Mouse (Mus musculus): ENCODE measurements around the gene Riok1. TPM values are rescaled to one million over a fixed set of nuclear protein-coding genes. Genes with fewer than 3 reads are reported as not detected.

Gene Riok1
- polyA plus RNA-seq, 1 experiment from 2014 or later: 24.5 TPM

- ChIA-PET POLR2A (no interaction called here), CTCF (no interaction called here)
- peak; percentile 75 for TF ChIP-seq CTCF (IDR thresholded peaks at IDR 0.05)
- peak; percentile 51 for DNase-seq (ENCODE audit: low read depth, low spot score)
- peak; percentile 60 for ATAC-seq
- in situ Hi-C loops (cut with MboI; ENCODE audit: low pct_unique_long_range_greater_than_20kb): loop anchor here (5.0 to 10.0 kb wide), 3 partner anchors 132 to 532 kb away; no protein-coding TSS in a partner anchor
- H3K27me3 ChIP-seq: no peaks in the 10 kb centered on the region
Observed at GRCm38 (mm10) chr13:38064854-38065663, 28.3 kb downstream of the Riok1 start.

GRCm38 (mm10) chr13:38070945-38071344, 34.1 kb downstream of the Riok1 start:
- ChIA-PET CTCF (interaction anchor here (1.2 kb wide), 1 partner anchor 12 kb away, joined by 3 read pairs; no protein-coding TSS in a partner anchor), POLR2A (no interaction called here)
- no peaks in the 10 kb centered on the region for H3K27me3 ChIP-seq
- ATAC-seq (no peak), DNase-seq (ENCODE audit: low read depth, low spot score) (peak; percentile 19)
- in situ Hi-C loops (cut with MboI; ENCODE audit: low pct_unique_long_range_greater_than_20kb): no loop called here
- no peak for TF ChIP-seq CTCF (IDR thresholded peaks at IDR 0.05)

DNA sequence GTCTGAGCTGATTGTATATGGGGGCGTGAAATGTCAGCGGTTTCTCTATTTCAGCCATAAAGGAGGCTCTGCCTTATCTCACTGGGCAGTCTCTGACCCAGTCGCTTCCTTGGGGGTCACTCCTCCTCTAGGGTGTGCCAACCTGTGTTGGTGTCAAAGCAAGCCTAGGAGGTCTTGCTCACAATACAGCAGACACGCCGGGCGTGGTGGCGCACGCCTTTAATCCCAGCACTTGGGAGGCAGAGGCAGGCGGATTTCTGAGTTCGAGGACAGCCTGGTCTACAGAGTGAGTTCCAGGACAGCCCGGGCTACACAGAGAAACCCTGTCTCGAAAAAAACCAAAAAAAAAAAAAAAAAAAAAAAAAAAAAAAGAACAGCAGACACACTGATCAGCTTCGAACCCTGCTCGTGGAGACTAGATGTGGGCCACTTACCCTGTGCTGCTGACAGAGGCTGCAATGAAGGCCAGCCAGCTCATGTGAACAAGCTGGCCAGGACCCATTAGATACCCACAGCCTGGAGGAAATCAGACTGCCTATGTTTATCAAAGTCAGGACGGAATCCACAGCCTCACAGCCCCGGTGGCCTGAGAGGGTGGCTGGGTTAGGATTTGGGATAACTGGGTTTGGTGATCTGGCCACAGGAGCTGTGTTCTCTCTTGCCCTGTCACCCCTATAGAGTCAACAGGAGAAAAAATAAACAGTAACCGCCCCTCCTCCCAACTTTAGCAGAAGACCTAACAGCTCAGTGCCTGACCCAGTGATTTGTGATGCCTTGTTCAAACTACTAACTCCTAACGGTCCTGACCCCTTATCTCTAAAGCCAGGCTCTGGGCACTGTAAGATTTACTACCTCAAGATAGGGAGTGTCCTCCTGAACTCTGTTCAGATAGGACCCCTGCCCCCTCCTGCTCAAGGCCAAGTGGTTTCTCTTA, 36.8 kb downstream of the Riok1 start:
- POLR2A ChIA-PET: no interaction called here

DNA sequence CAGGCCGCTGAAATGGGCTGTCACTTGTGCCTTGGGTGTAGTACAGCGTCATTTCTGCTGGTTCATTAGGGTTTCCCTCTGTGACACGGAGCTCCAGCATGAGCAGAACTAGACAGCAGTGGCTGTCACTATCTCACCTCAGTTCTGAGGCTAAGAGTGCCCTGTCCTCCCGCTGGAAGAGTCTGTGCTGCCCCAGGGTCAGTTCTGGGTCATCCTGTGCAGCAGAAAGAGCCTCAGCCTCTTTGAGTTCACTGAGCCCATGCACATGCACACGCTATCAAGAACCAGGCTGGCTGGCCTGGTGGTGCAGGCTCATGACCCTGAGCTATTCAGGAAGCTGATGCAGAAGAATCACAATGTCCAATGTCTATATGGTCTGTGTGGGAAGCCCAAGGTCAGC, 37.6 kb downstream of the Riok1 start:
- CTCF ChIA-PET: no interaction called here

More for the DNA sequence above, 36.8 kb downstream of the Riok1 start:
- DNase-seq (ENCODE audit: low read depth, low spot score) (no peak), ATAC-seq (no peak)
- CTCF ChIA-PET: no interaction called here
- in situ Hi-C loops (cut with MboI; ENCODE audit: low pct_unique_long_range_greater_than_20kb): no loop called here
- no peaks in the 10 kb centered on the region for H3K27me3 ChIP-seq
- no peak for TF ChIP-seq CTCF (IDR thresholded peaks at IDR 0.05)

DNA sequence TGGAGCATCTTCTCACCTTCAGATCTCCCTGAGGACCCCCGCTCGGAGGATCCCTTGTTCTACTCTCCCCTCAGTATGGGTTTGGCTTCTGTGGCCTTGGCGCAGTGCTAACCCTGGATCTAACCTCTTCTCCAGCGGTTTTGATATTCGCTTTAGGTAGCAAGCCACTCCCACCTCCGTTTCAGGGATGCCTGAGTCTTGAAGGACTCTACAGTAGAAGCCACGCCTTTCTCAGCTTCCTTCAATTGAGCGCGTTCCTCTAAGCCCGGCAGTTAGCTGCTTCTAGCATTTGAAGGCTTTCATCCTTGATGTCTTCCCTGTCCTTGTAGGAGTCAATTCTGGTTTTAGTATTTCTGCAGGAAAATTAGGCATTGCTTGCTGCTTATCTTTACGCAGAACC, 40.3 kb downstream of the Riok1 start:
- DNase-seq (ENCODE audit: low read depth, low spot score): no peak
- in situ Hi-C loops (cut with MboI; ENCODE audit: low pct_unique_long_range_greater_than_20kb): no loop called here
- TF ChIP-seq CTCF (IDR thresholded peaks at IDR 0.05): no peak
- POLR2A ChIA-PET: no interaction called here
- no peaks in the 10 kb centered on the region for H3K27me3 ChIP-seq
- ATAC-seq: no peak
- CTCF ChIA-PET: no interaction called here

More for the DNA sequence above, 37.6 kb downstream of the Riok1 start:
- DNase-seq (ENCODE audit: low read depth, low spot score): no peak
- ATAC-seq: no peak
- in situ Hi-C loops (cut with MboI; ENCODE audit: low pct_unique_long_range_greater_than_20kb): no loop called here
- POLR2A ChIA-PET: interaction anchor here (0.6 kb wide), 1 partner anchor 1447 kb away, joined by 5 read pairs; no protein-coding TSS in a partner anchor
- H3K27me3 ChIP-seq: no peaks in the 10 kb centered on the region
- TF ChIP-seq CTCF (IDR thresholded peaks at IDR 0.05): no peak

DNA sequence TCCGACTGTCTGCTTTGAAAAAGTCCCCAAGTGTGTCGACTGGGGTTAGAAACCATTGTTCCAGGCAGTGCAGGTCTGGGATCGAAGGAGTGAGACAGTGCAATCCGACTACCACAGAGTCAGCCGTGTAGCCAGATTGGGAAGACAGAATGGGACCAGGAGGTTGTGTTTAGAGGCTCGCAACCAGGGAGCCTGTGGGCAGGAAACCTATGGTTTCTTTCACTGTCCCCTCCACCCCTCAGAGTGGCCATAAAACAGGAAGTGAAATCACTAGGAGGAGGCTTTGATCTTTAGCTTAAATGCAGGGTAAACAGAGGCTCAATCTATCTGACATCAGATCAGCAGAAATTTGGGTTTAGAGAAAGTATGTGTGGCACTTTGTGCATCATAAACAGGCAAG, 42.0 kb downstream of the Riok1 start:
- H3K27me3 ChIP-seq: no peaks in the 10 kb centered on the region
- POLR2A ChIA-PET: no interaction called here
- TF ChIP-seq CTCF (IDR thresholded peaks at IDR 0.05): no peak
- ATAC-seq (no peak), DNase-seq (ENCODE audit: low read depth, low spot score) (no peak)
- in situ Hi-C loops (cut with MboI; ENCODE audit: low pct_unique_long_range_greater_than_20kb): no loop called here
- CTCF ChIA-PET: no interaction called here

DNA sequence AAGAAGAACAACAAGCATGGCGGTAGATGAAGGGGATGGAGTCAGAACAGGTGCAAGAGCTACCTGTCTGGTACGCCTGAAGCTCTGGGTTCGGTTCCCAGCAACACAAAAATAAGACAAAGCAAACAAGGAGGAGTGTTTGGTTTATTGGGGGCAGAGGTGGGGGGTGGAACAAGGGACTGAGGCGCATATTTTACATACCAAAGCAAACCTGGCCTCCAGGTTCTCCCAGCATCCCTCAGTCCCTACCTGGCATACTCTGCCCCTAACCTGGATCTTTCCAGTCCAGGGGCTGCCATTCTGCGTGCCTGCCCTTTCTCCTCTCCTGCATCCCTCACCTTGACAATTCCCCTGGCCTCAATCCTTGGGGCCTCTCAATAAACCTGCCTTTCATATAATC, 42.6 kb downstream of the Riok1 start:
- DNase-seq (ENCODE audit: low read depth, low spot score) (no peak), ATAC-seq (no peak)
- ChIA-PET CTCF (no interaction called here), POLR2A (no interaction called here)
- no peaks in the 10 kb centered on the region for H3K27me3 ChIP-seq
- in situ Hi-C loops (cut with MboI; ENCODE audit: low pct_unique_long_range_greater_than_20kb): no loop called here
- TF ChIP-seq CTCF (IDR thresholded peaks at IDR 0.05): no peak

DNA sequence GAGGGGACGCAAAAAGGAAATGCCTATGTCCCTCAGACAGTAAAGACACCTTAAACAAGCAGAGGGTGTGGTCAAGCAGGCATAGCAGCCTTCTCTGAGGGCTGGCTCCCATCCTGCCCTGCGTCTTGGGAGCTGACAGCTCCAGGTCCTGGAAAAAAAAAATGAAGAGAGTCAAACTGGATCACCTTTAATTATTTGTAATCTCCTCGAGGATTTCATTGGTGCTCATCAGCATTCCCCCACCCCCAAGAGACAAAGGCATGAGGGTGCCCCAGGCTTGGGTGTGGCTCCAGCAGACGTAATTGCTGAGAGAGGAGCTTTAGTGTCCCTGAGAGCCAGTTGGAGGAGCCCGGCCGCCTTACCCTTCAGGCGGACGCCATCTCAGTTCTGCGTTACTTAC, 43.2 kb downstream of the Riok1 start:
- ChIA-PET CTCF (no interaction called here), POLR2A (no interaction called here)
- in situ Hi-C loops (cut with MboI; ENCODE audit: low pct_unique_long_range_greater_than_20kb): no loop called here
- H3K27me3 ChIP-seq: no peaks in the 10 kb centered on the region
- ATAC-seq (no peak), DNase-seq (ENCODE audit: low read depth, low spot score) (no peak)
- no peak for TF ChIP-seq CTCF (IDR thresholded peaks at IDR 0.05)

GRCm38 (mm10) chr13:38080725-38081124, 43.9 kb downstream of the Riok1 start:
- no peak for ATAC-seq
- ChIA-PET POLR2A (no interaction called here), CTCF (no interaction called here)
- no peaks in the 10 kb centered on the region for H3K27me3 ChIP-seq
- in situ Hi-C loops (cut with MboI; ENCODE audit: low pct_unique_long_range_greater_than_20kb): no loop called here
- no peak for TF ChIP-seq CTCF (IDR thresholded peaks at IDR 0.05)
- no peak for DNase-seq (ENCODE audit: low read depth, low spot score)

DNA sequence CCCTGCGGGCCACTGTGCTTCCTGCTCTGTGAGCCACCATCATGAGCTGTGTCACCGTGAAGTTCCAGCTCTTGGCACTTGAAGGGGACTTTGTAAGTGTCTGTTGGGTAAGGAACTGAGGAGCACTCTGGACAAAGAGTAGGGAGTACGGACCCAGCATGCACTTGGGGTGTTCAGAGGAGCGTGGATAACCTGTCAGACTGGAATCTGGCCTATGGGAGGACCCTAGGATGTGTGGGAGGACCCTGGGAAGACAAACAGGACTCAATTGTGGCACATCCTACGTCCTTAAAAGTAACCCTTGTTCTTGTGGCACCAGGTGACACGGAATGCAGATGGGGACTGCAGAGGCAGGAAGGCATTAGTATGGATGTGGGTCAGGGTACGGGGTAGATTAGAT, 44.4 kb downstream of the Riok1 start:
- TF ChIP-seq CTCF (IDR thresholded peaks at IDR 0.05): no peak
- no peak for DNase-seq (ENCODE audit: low read depth, low spot score)
- H3K27me3 ChIP-seq: no peaks in the 10 kb centered on the region
- in situ Hi-C loops (cut with MboI; ENCODE audit: low pct_unique_long_range_greater_than_20kb): no loop called here
- no peak for ATAC-seq
- CTCF ChIA-PET: interaction anchor here (0.7 kb wide), 1 partner anchor 104 kb away, joined by 3 read pairs; no protein-coding TSS in a partner anchor
- POLR2A ChIA-PET: no interaction called here

- no peaks in the 10 kb centered on the region for H3K27me3 ChIP-seq
- ATAC-seq: no peak
- ChIA-PET POLR2A (no interaction called here), CTCF (no interaction called here)
- no peak for TF ChIP-seq CTCF (IDR thresholded peaks at IDR 0.05)
- in situ Hi-C loops (cut with MboI; ENCODE audit: low pct_unique_long_range_greater_than_20kb): no loop called here
- no peak for DNase-seq (ENCODE audit: low read depth, low spot score)
Observed at GRCm38 (mm10) chr13:38086711-38087110, 49.9 kb downstream of the Riok1 start.
